Mouse (Mus musculus) brain, embryonic 14.5 days (tissue): ENCODE measurements at regions not wholly inside any gene's neighbourhood (a gene's known extent, or its start where the extent isn't known, plus 50 kb on each side); places are given as distances from the start of the nearest gene placed in this dataset.

Experiments used
- CTCF ChIP-seq: fragments of 200-500 bp; IDR thresholded peaks from 2 replicates; pipeline ENCODE4 v1.5.1; 2012; ENCODE audit warnings: inconsistent platforms, mild to moderate bottlenecking, moderate library complexity, borderline replicate concordance; ENCODE audit not compliant: insufficient read depth, insufficient read length; ENCODE audit errors: extremely low read depth
- POLR2A ChIP-seq: fragments of 200-500 bp; IDR thresholded peaks from 2 replicates; pipeline ENCODE4 v1.6.1; 2012; ENCODE audit warnings: mild to moderate bottlenecking, inconsistent platforms, borderline replicate concordance; ENCODE audit not compliant: poor library complexity, insufficient read depth, insufficient read length, severe bottlenecking; ENCODE audit errors: extremely low read depth

DNA sequence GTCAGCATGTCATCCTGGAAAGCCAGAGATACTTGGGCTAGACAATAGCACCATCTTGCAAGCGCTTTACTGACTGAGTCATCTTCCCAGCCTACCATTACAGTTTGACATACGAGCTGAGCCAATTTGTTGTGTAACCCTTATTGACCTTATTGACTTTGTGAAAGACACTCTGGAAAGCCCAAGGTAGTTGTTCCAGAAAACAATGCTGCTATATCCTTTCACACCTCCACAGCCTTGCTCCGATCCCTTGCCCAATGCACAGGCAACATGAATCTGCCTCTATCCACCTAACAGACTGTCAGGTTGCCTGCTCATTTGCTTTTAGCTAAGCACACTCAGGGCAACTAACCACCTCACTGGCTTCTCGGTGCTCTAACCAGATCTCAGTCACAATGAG is 322.8 kb downstream of the Icos start:
- TF ChIP-seq CTCF (no peak), POLR2A (no peak)
